Mouse (Mus musculus): ENCODE measurements around the gene Gm42906. TPM values are rescaled to one million over a fixed set of nuclear protein-coding genes. Genes with fewer than 3 reads are reported as not detected.

Gene Gm42906
- polyA plus RNA-seq, 1 experiment from 2014 or later = not detected

DNA sequence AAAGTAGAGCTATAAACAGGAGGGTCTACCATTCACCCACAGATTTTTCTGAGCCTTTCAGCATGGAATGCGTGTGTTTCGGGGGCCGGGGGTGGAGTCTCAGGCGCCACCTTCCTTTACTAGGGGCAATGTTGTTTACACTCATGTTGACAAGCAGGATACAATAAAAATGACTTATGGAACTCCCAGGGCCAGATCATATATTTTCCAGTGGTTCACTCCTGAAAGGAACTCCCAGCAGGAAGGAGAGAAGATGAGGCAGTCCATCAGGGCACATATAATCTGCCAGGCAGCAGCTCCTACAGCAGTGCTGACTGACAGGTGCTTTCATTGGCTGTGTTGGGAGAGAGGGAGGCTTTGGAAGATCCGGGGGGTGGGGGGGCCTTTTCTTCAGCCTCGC lies 260.3 kb downstream of the Gm42906 start:
- Histone ChIP-seq H3K4me1 (replicated peaks; ENCODE audit: control insufficient read depth, insufficient read depth, low read length) (peaks cover 9% of the 10 kb centered on the region; the same call in 1 of the 2 replicates), H3K9me3 (ENCODE audit: control insufficient read depth) (no peaks in the 10 kb centered on the region), H3K27me3 (replicated peaks; ENCODE audit: control insufficient read depth, insufficient read depth, low read length) (no peaks in the 10 kb centered on the region), H3K4me2 (replicated peaks; ENCODE audit: low read depth) (no peak overlapping the region), H3K9ac (ENCODE audit: low read depth, low read length) (no peak overlapping the region), H3K4me3 (ENCODE audit: low read depth, low read length) (no peak overlapping the region), H3K27ac (ENCODE audit: low read depth, low read length) (no peak overlapping the region), H3K36me3 (ENCODE audit: control insufficient read depth, insufficient read depth) (no peaks in the 10 kb centered on the region)
- ATAC-seq = no peak
- 72% methylated on average over 6 of the region's 6 CpGs for WGBS
- TF ChIP-seq CTCF (IDR thresholded peaks at IDR 0.05; ENCODE audit: low read depth) = no peak

DNA sequence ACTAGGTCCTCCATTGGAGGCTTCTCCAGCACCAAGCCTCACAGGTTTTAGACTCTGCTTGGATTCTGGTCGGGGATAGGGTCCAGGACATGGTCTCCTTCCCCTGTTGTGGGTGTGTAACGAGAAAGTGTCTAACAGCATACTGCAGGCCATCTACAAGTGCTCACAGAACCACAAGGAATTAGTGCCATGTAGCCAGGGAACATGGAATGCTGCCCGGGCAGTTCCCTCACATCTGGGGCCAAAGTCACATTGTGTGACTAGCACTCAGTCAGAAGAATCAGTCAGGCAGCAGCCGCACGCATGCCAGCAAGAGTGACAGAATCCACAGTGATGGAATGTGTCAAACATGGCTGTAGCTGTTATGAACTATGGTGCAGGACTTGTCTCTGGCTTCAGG lies 261.7 kb downstream of the Gm42906 start:
- peak overlapping the region; percentile 74 for H3K27ac ChIP-seq (ENCODE audit: low read depth, low read length)
- H3K4me3 ChIP-seq (ENCODE audit: low read depth, low read length) = no peak overlapping the region
- H3K9me3 ChIP-seq (ENCODE audit: control insufficient read depth) = no peaks in the 10 kb centered on the region
- no peaks in the 10 kb centered on the region for H3K27me3 ChIP-seq (replicated peaks; ENCODE audit: control insufficient read depth, insufficient read depth, low read length)
- no peak overlapping the region for H3K9ac ChIP-seq (ENCODE audit: low read depth, low read length)
- H3K4me1 ChIP-seq (replicated peaks; ENCODE audit: control insufficient read depth, insufficient read depth, low read length) = peaks cover 9% of the 10 kb centered on the region; the same call in 1 of the 2 replicates
- 0 out of 2 replicates have a peak, but pooled peaks cover 5% of the 10 kb centered on the region for H3K36me3 ChIP-seq (ENCODE audit: control insufficient read depth, insufficient read depth)
- WGBS = 54% methylated on average over 5 of the region's 5 CpGs
- peak; percentile 42 for ATAC-seq
- TF ChIP-seq CTCF (IDR thresholded peaks at IDR 0.05; ENCODE audit: low read depth) = no peak
- peak overlapping the region; percentile 46 for H3K4me2 ChIP-seq (replicated peaks; ENCODE audit: low read depth)

DNA sequence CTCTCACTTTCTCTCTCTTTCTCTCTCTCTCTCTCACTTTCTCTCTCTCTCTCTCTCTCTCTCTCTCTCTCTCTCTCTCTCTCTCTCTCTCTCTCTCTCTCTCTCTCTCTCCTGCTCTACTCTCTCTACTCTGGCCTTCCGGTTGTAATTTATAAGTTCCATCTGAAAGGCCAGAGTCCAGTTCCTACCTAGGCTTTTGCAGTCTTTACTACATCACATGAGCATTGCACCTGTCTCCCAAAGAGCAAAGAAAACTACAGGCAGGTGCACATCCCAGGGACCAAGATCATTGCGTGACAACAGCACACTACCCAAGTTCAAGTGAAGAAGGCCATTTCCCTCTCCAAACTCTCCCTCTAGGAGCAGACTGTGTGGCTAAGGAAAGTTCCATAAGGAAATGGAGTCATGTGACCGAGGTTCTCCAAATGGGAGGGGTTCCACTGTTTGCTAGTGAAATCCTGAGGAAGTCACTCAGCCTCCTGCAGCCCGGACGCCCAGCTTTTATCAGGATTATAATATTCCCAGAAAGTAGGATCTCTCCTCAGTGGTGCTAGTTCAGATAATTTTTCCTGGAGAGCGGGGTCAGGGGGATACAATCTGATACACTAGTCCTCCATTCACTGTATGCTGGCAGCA lies 262.5 kb downstream of the Gm42906 start:
- 42% methylated on average over 6 of the region's 6 CpGs for WGBS
- peak; percentile 91 for ATAC-seq
- no peak for TF ChIP-seq CTCF (IDR thresholded peaks at IDR 0.05; ENCODE audit: low read depth)

DNA sequence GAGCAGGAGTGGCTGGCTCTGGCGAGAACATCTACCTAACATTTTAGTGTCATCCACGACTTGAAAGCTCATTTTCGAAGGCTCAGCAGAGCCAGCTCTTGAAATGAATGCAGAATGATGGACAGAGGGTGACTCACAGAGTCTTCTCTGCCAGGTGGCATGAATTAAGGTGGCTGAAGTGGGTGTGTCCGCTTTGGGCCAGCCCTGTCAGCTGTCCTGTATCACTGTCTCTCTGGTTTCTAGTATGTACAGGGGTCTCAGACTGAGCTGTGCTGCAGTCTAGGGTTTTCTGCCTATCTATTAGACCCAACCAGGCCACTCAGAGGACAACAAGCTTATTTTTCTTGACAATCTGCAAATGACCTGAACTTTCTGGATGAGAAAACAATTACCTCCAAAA lies 263.1 kb downstream of the Gm42906 start:
- 65% methylated on average over 4 of the region's 4 CpGs for WGBS
- H3K4me2 ChIP-seq (replicated peaks; ENCODE audit: low read depth) = no peak overlapping the region
- H3K9me3 ChIP-seq (ENCODE audit: control insufficient read depth) = no peaks in the 10 kb centered on the region
- 0 out of 2 replicates have a peak, but pooled peaks cover 5% of the 10 kb centered on the region for H3K36me3 ChIP-seq (ENCODE audit: control insufficient read depth, insufficient read depth)
- H3K4me3 ChIP-seq (ENCODE audit: low read depth, low read length) = no peak overlapping the region
- no peak for TF ChIP-seq CTCF (IDR thresholded peaks at IDR 0.05; ENCODE audit: low read depth)
- ATAC-seq = no peak; the same call in 1 of the 2 replicates
- peaks cover 9% of the 10 kb centered on the region; the same call in 1 of the 2 replicates for H3K4me1 ChIP-seq (replicated peaks; ENCODE audit: control insufficient read depth, insufficient read depth, low read length)
- no peak overlapping the region for H3K9ac ChIP-seq (ENCODE audit: low read depth, low read length)
- peak overlapping the region; percentile 62 for H3K27ac ChIP-seq (ENCODE audit: low read depth, low read length)
- no peaks in the 10 kb centered on the region for H3K27me3 ChIP-seq (replicated peaks; ENCODE audit: control insufficient read depth, insufficient read depth, low read length)

More for the DNA sequence above, 262.5 kb downstream of the Gm42906 start:
- Histone ChIP-seq H3K9me3 (ENCODE audit: control insufficient read depth) (no peaks in the 10 kb centered on the region), H3K27me3 (replicated peaks; ENCODE audit: control insufficient read depth, insufficient read depth, low read length) (no peaks in the 10 kb centered on the region), H3K36me3 (ENCODE audit: control insufficient read depth, insufficient read depth) (0 out of 2 replicates have a peak, but pooled peaks cover 5% of the 10 kb centered on the region), H3K4me3 (ENCODE audit: low read depth, low read length) (no peak overlapping the region), H3K9ac (ENCODE audit: low read depth, low read length) (no peak overlapping the region), H3K4me2 (replicated peaks; ENCODE audit: low read depth) (peak overlapping the region; percentile 46), H3K27ac (ENCODE audit: low read depth, low read length) (peak overlapping the region; percentile 74), H3K4me1 (replicated peaks; ENCODE audit: control insufficient read depth, insufficient read depth, low read length) (peaks cover 9% of the 10 kb centered on the region; the same call in 1 of the 2 replicates)

DNA sequence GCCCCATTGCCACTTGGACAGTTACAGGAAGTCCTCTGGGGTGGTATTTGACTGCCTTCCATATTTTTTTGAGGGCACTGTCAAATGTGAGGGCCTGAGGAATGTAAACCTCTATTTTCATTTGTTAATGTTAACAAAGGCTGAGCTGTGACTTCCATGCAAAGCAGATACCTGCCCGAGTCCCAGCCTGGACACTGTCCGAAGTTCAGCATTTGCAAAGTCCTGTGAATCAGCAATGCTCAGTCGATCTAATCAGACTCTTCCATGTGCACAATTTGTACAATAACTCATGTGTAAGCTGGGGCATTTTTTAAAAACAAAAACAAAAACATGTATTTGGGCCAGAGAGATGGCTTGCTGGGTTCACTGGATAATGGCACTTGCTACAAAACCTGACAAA lies 265.3 kb downstream of the Gm42906 start:
- Histone ChIP-seq H3K27ac (ENCODE audit: low read depth, low read length) (no peak overlapping the region), H3K9me3 (ENCODE audit: control insufficient read depth) (no peaks in the 10 kb centered on the region), H3K4me2 (replicated peaks; ENCODE audit: low read depth) (no peak overlapping the region), H3K27me3 (replicated peaks; ENCODE audit: control insufficient read depth, insufficient read depth, low read length) (no peaks in the 10 kb centered on the region), H3K4me1 (replicated peaks; ENCODE audit: control insufficient read depth, insufficient read depth, low read length) (peaks cover 7% of the 10 kb centered on the region; the same call in 1 of the 2 replicates), H3K4me3 (ENCODE audit: low read depth, low read length) (no peak overlapping the region), H3K9ac (ENCODE audit: low read depth, low read length) (no peak overlapping the region), H3K36me3 (ENCODE audit: control insufficient read depth, insufficient read depth) (0 out of 2 replicates have a peak, but pooled peaks cover 5% of the 10 kb centered on the region)
- TF ChIP-seq CTCF (IDR thresholded peaks at IDR 0.05; ENCODE audit: low read depth) = no peak
- WGBS = 67% methylated on average over 3 of the region's 3 CpGs
- no peak for ATAC-seq

DNA sequence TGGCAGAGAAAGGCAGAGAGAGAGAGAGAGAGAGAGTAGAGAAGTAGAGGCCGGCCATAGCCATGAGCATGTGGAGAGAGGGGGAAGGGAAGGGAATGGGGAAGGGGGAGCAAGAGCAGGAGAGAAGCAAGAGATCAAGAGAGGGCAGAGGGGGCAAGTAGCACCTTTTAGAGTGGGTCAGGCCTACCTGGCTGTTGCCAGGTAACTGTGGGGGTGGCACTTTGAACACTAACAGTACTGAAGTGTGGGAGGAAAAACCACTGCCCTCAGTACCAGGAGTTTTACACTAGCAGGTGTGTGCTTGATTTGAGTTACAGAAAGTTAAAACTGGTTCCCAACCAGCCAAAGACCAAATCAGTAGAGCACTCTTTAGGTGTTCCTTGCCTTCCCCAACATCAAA lies 272.7 kb downstream of the Gm42906 start:
- no peaks in the 10 kb centered on the region for H3K9me3 ChIP-seq (ENCODE audit: control insufficient read depth)
- no peaks in the 10 kb centered on the region for H3K36me3 ChIP-seq (ENCODE audit: control insufficient read depth, insufficient read depth)
- H3K27me3 ChIP-seq (replicated peaks; ENCODE audit: control insufficient read depth, insufficient read depth, low read length) = no peaks in the 10 kb centered on the region
- H3K9ac ChIP-seq (ENCODE audit: low read depth, low read length) = no peak overlapping the region
- 64% methylated on average over 1 of the region's 1 CpGs for WGBS
- H3K4me1 ChIP-seq (replicated peaks; ENCODE audit: control insufficient read depth, insufficient read depth, low read length) = peaks cover 2% of the 10 kb centered on the region; the same call in 1 of the 2 replicates
- no peak for ATAC-seq
- H3K4me3 ChIP-seq (ENCODE audit: low read depth, low read length) = no peak overlapping the region
- no peak overlapping the region for H3K27ac ChIP-seq (ENCODE audit: low read depth, low read length)
- H3K4me2 ChIP-seq (replicated peaks; ENCODE audit: low read depth) = no peak overlapping the region
- no peak for TF ChIP-seq CTCF (IDR thresholded peaks at IDR 0.05; ENCODE audit: low read depth)
